In genomic region chr7:64452471-64453222, GRCm38 (mm10) we compare ENCODE assay signal across 15 mouse cellular contexts. TPM values are rescaled to one million over a fixed set of nuclear protein-coding genes. Genes with fewer than 3 reads are reported as not detected.
A peak's percentile ranks its signal among the peaks of the same experiment; 100 is the strongest.
DNase-seq lines count a peak whose midpoint lies in the region; ATAC-seq lines count a peak whose summit lies in the region.
"Had no signal": no experiment of that assay in that cellular context is flagged by ENCODE, and none has a peak within 500 bp of the region (broad histone marks: within the 10 kb centered on the region; RNA-seq: fewer than 3 reads in every experiment).

No protein-coding gene starts in this region.

- no peaks in the 10 kb centered on the region for H3K36me3 ChIP-seq in hindbrain, embryonic 10.5 days
- H3K36me3 ChIP-seq in hindbrain, embryonic 13.5 days = no peaks in the 10 kb centered on the region
- H3K36me3 ChIP-seq: embryonic facial prominence, embryonic 13.5 days; G1E had no signal

- no peak for ATAC-seq in hindbrain, embryonic 13.5 days (ENCODE audit: low FRiP score)
- no peak for ATAC-seq in megakaryocyte-erythroid progenitor cell, adult 5-6 weeks (replicated peaks; ENCODE audit: low FRiP score, low TSS enrichment, poor library complexity, severe bottlenecking)
- ATAC-seq: intestine, postnatal 0 days had no signal

- H3K27ac ChIP-seq in hindbrain, embryonic 10.5 days = peak overlapping the region; percentile 40; the same call in 1 of the 2 replicates
- no peak overlapping the region for H3K27ac ChIP-seq in hindbrain, embryonic 13.5 days
- H3K27ac ChIP-seq: embryonic facial prominence, embryonic 13.5 days had no signal

- H3K4me1 ChIP-seq in hindbrain, embryonic 10.5 days (replicated peaks) = peaks cover 8% of the 10 kb centered on the region
- H3K4me1 ChIP-seq in hindbrain, embryonic 13.5 days (replicated peaks) = peaks cover 16% of the 10 kb centered on the region; the same call in 1 of the 2 replicates
- H3K4me1 ChIP-seq: embryonic facial prominence, embryonic 13.5 days had no signal

- WGBS in hindbrain, embryonic 10.5 days = 88% methylated on average over 4 of the region's 4 CpGs
- 74% methylated on average over 4 of the region's 4 CpGs for WGBS in hindbrain, embryonic 13.5 days

- no peaks in the 10 kb centered on the region for H3K9me3 ChIP-seq in hindbrain, embryonic 10.5 days
- H3K9me3 ChIP-seq in hindbrain, embryonic 13.5 days = no peaks in the 10 kb centered on the region
- H3K9me3 ChIP-seq: embryonic facial prominence, embryonic 13.5 days had no signal

- no peaks in the 10 kb centered on the region for H3K27me3 ChIP-seq in hindbrain, embryonic 10.5 days (ENCODE audit: insufficient read depth, poor library complexity, severe bottlenecking)
- no peaks in the 10 kb centered on the region for H3K27me3 ChIP-seq in hindbrain, embryonic 13.5 days
- H3K27me3 ChIP-seq: embryonic facial prominence, embryonic 13.5 days had no signal

- H3K4me2 ChIP-seq in hindbrain, embryonic 13.5 days = no peak overlapping the region
- H3K4me2 ChIP-seq: embryonic facial prominence, embryonic 13.5 days had no signal

- H3K4me3 ChIP-seq in hindbrain, embryonic 10.5 days = no peak overlapping the region
- H3K4me3 ChIP-seq in hindbrain, embryonic 13.5 days = no peak overlapping the region
- H3K4me3 ChIP-seq: embryonic facial prominence, embryonic 13.5 days had no signal

- DNase-seq in hindbrain, embryonic 10.5 days (ENCODE audit: low spot score) = no peak
- DNase-seq in lung, postnatal 10 days = peak; percentile 5
- no peak for DNase-seq in lung, postnatal 25 days (ENCODE audit: low spot score)
- DNase-seq in cerebellum, adult 11 months = peak; percentile 48
- DNase-seq in cerebellum, postnatal 36 days = peak; percentile 48 to 53
- DNase-seq in ovary, postnatal 14 days (ENCODE audit: low spot score) = no peak
- DNase-seq: adrenal gland, postnatal 25 days; B cell, adult 2 months; kidney, postnatal 36 days had no signal

- no peak overlapping the region for H3K9ac ChIP-seq in hindbrain, embryonic 13.5 days
- H3K9ac ChIP-seq: embryonic facial prominence, embryonic 13.5 days had no signal

RNA-seq across cellular contexts. Expression of gene Apba2, which starts 48.9 kb away (rescaled TPM):
- 59.1 and 88.9 TPM in 2 replicates for polyA plus RNA-seq in hindbrain, embryonic 10.5 days (2016; fragmentation: Nextera tagmentation; extraction: Ambion mirVana)
- polyA plus RNA-seq in hindbrain, embryonic 13.5 days (2015; fragmentation: Nextera tagmentation; extraction: Ambion mirVana) = 152 and 154 TPM in 2 replicates
- total RNA-seq in megakaryocyte-erythroid progenitor cell, adult 5-6 weeks (2014; fragmentation: Nextera tagmentation) = not detected in 2 replicates
- total RNA-seq in megakaryocyte-erythroid progenitor cell, adult 5-6 weeks (2017) = not detected in 2 replicates
- total RNA-seq: adrenal gland, postnatal 25 days; megakaryocyte progenitor cell, adult 5-6 weeks had no signal
- polyA plus RNA-seq: G1E had no signal

Comparison
In these comparisons a context has a peak if more than half of its experiments do, and no peak if none do; other contexts are left out.
1. DNase-seq: peak in lung, postnatal 10 days (single experiment), cerebellum, adult 11 months (single experiment) and cerebellum, postnatal 36 days (2 of 2); none in hindbrain, embryonic 10.5 days (single experiment), lung, postnatal 25 days (single experiment) and ovary, postnatal 14 days (single experiment).